Mouse (Mus musculus) right cerebral cortex, postnatal 14 days (tissue): ENCODE results near the gene Prickle4.

Experiments
- DNase-seq: peaks from one replicate; pipeline ENCODE4 v3.0.0; 2022

Gene Prickle4

DNA sequence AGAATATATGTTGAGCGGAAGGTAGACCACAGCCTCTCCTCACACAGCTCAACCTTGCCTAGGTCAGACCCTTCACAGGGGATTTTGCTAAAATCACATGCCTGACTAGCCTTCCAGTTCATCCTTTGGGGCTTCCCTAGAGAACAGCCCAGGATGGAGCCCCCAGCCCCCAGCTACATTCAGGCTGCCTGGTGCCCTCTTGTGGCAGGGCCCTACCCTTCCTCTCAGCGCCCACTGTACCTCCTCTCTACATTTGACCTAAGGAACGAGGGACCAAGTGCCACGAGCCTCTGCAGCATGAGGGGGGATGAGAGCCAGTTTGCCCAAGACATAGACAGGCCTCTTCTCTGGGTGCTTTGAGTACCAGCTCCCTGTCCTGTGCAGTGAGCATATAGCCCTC lies 10.2 kb upstream of the Prickle4 start:
- no peak for DNase-seq

DNA sequence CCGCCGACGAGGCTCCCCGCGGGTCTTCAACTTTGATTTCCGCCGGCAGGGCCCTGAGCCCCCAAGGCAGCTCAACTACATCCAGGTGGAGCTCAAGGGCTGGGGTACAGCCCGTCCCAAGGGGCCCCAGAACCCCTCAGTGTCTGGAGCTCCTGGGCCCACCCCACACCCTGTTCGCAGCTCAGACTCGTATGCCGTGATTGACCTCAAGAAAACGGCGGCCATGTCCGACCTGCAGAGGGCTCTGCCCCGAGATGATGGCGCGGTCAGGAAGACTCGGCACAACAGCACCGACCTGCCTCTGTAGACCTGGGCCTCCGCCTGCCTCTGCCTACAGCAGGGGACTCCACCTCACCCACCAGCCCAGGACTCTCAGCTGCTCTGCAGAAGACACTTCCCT lies 9.0 kb upstream of the Prickle4 start:
- no peak for DNase-seq

DNA sequence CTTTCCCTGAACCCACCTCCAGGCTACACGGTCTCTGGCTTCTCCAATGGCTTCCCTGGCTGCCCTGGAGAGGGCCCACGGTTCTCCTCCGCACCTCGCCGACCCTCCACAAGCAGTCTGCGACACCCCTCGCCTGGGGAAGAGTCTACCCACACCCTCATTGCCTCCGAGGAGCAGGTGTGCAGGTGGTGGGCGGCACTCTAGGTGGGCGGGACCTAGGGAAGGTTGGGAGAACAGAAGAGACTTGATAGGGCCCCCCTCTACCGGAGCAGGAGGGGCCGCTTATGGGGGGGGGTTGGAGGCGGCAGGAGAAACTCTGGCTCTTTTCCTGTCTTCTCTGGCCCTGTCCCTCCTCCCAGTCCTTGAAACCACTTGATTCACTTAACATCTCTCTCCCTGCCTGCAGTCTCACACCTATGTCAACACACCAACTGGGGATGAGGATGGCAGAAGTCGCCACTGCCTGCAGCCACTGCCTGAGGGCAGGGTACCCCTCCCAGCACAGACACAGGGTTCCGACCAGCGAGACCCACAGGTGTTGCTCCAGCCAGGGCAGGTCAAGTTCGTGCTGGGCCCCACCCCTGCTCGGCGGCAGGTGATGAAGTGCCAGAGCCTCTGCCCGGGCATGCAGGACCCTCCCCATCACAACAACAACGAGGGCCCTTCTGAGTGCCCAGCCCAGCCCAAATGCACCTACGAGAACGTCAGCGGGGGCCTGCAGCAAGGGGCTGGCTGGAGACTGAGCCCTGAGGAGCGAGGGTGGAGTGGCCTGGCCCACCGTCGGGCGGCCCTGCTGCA lies 8.2 kb upstream of the Prickle4 start:
- DNase-seq: peak; percentile 17

DNA sequence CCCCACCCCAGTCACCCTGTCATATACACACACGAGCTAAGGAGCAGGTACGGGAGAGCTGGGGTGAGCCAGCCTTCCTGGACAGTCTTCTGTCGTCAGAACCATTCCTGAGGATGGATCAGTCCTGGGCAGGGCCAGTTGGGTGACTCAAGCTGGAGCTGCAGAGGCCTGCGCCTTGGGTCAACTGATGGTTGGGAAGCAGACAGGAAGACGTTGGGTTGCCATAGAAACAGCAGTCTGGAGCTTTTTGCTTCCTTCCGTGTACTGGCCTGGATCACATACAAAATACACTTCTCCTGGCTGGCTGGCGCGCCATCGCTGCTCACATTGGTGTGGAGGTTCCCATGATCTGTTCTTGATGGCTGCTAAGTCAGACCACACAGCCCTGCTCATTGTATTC lies 7.3 kb upstream of the Prickle4 start:
- peak; percentile 16 for DNase-seq

DNA sequence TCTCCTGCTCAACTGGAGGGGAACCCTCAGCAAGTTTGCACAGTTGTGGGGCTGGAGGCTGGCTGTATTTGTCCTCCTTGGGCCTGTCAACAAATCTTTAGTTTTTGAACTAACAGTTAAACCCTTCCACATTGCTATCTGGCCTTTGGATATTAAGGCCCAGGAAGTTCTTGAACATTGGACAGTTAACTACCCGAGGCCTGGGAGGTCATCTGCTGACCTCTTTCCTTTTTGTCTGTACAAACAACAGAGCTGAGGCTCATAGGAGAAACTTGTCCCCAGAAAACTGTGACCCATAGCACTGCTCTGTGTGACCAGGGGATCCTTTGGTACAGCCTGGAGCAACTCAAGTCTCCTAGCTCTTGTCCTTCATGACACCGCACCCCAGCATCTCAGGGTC lies 4.5 kb upstream of the Prickle4 start:
- DNase-seq: no peak

DNA sequence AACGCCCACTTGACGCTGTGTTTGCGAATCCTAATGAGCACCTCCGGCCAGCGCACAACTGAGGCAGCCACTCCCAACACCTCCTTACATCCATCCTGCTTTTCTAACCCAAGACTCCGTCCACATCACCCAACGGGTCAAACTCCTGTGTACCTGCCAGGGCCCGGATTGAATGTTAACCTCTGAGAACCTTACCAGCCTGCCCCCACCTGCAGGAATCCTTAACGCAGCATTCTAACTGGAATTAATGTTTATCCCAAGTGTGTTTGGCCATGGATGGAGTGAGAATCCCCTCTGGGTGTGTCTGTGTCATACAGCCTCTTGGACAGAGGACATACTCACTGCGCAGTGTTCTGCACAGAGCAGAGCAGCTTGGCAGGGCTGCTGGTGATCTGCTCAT lies 3.6 kb upstream of the Prickle4 start:
- no peak for DNase-seq

DNA sequence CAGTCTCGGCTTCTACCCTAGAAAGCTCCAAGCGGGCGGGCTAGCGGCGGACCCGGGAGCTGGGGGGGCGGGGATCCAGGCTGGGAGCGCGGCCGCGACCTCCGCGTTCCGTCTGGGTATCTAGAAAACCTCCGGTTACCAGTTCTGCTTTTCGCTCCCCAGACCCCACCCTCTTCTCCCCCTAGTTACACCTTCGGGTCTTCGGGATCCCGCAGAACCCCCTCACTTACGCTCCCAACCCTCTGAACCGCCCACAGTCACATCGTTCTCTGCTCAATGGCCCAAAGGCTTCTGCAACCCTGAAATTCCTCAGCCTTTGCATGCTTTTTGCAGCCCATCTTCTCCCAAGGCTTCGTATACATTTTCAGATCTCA lies 788 bp upstream of the Prickle4 start:
- DNase-seq: no peak

DNA sequence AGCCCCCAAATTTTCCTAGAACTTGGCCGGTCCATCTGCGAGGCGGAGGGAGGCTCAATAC lies 264 bp downstream of the Prickle4 start, which contains the start of gene Gm21981:
Gene Gm21981, minus strand, starts transcription at position 14 of the 61 bp plus-strand sequence.
- DNase-seq: no peak

DNA sequence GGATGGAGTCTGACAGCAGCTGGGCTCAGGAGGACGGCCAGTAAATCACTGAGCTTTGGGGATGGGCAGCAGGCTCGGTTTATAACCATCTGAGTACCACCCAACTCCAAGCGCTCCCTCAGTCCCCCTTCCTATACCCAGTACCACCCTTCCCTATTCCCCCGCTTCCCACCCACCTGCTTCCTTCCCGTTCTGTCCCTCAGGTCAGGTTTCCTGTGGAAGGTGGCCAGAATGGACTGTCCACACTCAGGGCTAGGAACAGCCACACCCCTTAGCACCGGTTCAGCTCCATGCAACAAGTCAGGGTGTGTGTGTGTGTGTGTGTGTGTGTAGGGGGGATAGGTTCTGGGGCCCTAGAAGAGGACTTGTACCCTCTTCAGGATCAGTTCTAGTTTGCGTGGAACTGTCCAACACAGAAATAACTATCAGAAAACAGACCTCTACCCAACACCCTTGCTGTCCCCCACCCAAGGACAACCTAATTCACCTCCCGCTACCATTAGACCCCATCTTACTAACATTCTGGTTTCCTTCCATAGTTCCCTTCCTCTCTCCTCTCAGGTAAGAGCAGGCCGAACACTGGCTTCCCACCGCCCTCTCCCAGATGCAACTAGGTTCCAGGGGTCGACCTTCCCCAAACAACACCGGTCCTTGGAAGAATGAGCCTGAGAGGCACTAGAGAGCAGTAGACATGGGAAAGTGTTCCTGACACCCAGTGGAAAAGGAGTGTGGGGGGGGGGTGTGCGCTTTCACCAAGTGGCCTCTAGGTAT lies 680 bp downstream of the Prickle4 start:
- no peak for DNase-seq

DNA sequence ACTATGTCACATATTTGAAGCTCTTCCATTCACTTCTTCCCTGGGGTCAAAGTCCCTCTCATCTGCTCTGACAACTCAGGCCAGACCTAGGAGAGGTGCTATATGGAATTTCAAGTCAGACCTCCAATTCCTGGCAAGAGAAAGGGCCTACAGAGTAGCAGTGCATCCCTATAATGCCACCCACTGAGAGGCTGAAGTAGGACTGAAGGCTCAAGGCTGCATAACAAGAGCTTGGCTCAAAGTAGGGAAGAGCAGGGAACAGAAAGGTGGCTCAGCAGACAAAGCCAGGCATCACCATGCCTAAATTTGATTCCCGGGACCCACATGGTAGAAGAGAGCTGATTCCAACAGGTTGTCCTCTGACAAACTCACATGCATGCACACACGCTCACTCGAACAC lies 2.9 kb downstream of the Prickle4 start:
- DNase-seq: no peak

DNA sequence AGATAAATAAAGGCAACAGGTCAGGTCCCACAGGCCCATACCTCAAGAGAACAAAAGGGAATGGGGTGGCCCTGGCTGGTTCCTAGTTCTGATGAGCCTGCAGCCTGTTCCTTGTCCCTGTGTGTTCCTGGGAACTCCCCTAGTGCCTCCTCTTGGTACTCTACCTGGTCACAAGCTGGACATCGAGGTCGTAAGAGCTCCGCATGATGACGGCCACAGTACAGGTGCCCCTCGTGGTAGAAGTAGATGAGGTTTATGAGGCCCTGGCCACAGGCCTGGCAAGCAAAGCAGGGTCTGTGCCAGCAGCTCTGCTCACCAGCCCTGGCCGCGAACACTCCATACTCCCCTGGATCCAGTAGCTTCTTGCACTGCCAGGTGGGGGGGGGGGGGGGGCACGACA lies 4.6 kb downstream of the Prickle4 start:
- no peak for DNase-seq

DNA sequence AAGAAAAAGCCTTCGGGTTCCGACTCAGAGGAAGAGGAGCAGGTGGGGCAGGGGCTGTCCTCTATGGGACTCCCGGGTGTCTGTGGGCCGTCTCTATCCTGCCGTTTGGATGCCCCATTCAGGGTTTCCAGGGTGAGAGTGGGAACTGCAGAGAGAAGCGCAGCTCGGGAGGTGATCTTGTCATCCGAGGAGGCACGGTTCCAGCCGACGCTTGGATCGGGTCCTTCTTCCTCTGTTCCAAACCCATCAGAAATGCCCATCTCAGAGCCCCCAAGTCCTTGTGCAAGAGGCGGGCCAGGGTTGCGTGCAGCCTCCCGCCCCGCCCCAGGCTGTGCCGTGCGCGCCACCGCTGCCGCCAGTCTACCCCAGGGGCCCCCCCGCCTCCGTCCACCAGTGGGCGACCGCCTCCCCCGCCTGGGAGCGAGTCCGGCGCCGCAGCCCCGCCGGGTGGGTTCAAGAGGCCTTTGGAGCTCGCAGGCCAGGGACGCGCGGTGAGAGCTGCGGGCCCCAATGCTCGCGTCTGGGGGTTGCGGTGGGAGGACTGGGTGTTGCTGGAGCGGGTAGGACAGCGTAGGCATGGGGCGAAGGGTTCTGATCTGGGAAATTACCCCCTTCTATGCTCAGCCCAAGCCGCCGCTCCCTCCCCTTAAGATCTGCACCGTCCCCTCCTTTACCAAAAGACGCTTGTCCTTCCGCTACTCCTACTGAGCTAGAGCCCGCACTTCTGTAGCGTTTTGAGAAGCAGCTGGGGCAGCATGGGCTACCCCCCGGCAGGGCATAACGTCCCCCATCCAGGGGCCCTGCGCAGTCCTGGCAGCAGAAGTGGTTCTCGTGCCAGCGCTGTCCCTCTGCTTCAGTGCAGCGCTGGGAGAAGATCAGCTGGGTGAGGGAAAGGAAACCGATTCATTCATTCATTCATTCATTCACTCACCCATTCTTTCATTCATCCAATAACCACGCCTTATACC lies 5.6 kb downstream of the Prickle4 start, which contains the start of gene Frs3:
Gene Frs3, plus strand, starts transcription at position 423 of the 968 bp plus-strand sequence.
- peak; percentile 85 for DNase-seq

DNA sequence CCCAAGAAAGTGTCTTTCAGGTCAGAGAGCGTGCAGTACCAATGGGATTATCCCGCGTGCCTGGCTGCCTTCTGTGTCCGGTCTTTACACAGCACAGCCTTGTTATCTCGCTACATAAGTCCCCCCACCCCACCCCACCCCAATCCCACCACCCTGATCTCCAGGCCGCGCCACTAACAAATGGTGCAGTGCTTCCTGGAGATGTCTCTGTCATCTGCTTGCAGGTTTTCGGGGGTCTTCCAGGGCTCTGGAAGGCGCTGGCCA lies 6.3 kb downstream of the Prickle4 start, which contains the start of gene Tomm6:
Gene Tomm6, minus strand, starts transcription at position 43 of the 264 bp plus-strand sequence.
- DNase-seq: no peak

DNA sequence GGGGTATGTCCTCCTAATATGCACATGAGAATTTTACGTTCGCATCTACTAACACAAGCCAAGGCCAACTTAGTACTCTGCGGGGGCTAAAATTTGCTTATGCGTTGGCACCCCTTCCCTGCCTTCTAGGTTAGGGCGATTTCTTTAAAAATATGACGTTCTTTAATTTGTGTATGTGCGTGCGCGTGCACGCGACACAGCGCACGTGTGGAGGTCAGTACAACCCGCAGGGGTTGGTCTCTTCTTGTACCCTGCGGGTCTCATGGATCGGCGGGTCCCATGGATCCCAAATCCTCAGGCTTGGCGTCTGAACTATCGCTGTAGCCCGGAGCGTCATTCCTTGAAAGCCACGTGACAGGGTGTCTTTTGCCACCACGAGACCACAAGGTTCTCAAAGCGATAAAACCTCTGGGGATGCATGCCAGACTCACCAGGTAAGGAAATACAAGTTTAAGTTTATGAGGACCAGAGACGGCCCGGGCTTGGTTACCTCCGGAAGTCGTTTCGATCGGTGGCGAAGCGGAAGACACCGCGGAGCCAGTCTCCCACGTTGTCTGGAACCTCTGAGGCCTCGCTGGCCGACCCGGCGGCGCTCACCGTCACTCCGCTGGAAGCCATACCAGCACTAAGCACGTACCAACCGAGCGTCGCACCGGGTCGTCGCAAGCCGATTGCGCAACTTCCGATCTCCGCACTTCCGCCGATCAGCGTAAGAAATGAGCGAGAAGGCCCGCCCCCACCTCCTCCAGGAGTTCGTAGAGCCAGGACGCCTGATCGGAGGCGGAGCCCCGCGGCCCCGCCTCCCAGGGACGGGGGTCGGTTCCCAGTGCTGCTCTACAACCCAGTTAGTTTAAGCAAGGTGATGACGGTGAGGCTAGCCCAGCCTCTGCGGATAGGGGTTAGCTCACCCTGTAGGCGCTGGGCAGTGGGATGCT lies 6.9 kb downstream of the Prickle4 start:
- peak; percentile 96 for DNase-seq

DNA sequence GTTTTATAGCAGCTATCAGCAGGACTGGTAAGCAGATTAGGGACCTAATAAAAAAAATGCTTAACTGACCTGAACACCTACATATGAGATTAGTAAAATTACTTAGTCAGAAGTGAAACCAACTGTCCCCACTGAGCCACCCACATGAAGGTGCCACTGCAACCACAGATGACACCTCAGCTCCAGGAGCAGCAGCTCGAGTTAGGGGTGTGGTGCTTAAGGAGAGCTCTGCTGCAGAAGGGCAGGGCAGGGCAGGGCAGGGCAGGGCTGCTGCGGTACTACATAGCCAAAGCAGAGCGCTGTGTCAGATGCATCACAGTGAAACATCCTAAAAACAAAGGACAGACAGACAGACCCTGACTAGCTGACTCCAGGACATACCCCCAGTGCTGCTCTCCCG lies 11.7 kb downstream of the Prickle4 start:
- no peak for DNase-seq

DNA sequence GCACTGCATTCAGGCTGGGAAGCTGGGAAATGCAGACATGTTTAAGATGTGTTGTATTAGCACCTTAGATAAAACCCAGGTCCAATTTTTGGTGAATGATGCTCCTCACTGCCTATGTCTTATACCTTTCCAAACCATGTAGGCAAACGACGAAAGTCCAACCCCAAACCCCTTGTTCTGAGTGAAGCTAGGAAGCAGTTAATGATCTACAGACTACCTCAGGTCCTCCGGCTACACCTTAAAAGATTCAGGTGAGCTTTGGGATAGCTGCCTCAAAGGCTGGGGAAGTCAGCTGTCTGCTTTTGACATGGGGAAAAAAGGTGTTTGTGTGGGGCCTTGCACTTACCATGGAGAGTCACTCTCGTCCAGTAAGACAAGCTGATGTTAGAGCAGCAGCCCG lies 15.8 kb downstream of the Prickle4 start:
- no peak for DNase-seq

DNA sequence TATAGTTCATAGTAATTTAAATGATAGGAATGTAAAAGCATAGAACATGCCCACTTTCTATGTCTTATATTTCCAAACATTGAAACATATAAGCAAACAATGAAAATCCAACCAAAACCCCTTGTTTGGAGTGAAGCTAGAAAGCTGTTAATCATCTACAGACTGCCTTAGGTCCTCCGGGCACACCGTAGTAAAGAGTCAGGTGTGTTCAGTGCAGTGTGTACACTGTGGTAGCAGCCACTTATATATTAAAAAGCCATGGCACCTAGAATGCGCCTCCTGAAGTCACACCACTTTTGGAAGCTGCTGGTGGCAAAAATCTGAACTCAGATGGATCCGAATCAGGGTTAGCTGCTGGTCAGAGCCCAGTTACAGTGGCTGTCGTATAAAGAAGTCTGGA lies 16.3 kb downstream of the Prickle4 start:
- DNase-seq: no peak

DNA sequence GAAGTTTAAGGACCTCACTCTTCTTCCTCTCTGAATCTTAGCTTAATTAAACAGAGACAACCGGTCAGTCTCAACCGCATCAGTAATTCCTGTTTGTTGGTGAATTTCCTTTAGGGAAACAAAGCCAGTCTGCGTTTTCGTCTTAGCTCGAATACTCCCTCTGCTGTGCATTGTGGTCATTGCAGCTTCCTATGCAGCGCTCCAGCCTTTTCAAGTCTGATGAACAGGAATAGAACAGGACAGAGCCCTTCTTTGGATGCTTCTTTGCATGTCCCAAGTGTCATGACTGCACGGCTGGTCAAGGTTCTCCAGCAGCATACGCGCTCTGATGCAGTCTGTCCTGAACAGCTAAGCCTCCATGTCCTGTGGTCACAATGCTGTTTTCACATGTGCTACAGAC lies 18.0 kb downstream of the Prickle4 start:
- DNase-seq: peak; percentile 72

DNA sequence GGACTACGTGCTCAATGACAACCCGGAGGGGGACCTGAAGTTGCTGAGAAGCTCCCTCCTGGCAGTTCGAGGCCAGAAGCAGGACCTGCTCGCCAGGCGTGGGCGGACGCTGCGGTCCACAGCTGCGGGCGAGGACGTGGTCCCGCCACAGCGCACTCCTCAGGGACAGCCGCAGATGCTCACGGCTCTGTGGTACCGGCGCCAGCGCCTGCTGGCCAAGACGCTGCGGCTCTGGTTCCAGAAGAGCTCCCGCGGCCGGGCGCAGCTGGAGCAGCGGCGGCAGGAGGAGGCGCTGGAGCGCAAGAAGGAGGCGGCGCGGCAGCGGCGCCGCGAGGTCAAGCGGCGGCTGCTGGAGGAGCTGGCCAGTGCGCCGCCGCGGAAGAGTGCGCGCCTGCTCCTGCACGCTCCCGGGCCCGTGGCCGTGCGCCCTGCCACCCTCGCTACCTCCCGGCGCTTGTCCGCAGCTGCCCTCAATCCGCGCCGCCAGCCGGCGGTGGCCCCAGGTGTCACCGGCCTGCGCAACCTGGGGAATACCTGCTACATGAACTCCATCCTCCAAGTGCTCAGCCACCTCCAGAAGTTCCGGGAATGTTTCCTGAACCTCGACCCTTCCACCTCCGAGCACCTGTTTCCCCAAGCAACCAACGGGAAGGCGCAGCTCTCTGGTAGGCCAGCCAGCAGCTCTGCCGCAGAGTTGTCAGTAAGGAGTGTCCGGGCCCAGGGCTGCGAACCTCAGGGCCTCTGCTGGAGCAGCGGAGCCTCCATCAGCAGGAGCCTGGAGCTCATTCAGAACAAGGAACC lies 22.0 kb downstream of the Prickle4 start:
- DNase-seq: peak; percentile 50

DNA sequence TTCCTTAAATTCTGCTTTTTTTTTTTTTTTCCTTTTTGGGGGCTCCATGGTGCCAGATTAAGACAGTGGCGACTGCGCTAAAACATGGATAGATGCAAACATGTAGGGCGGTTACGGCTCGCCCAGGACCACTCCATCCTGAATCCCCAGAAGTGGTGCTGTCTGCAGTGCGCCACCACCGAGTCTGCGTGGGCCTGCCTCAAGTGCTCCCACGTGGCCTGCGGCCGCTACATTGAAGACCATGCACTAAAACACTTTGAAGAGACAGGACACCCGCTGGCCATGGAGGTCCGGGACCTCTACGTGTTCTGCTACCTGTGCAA lies 22.6 kb downstream of the Prickle4 start:
- DNase-seq: peak; percentile 27

DNA sequence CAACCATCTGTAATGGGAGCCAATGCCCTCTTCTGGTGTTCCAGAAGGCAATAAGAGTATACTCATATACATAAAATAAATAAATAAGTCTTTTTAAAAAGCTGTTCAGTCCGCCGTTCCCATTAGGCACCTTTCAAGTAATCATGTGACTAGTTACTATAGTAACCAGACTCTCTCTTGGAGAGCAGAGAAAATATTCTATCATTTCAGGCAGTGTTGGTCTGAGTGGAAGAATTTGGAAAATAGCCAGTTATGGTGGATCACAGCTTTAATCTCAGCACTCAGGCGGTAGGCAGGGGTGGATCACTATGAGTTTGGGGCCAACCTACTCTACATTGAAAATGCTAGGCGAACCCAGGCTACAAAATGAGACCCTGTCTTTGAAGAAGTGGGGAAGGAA lies 25.4 kb downstream of the Prickle4 start:
- DNase-seq: no peak

DNA sequence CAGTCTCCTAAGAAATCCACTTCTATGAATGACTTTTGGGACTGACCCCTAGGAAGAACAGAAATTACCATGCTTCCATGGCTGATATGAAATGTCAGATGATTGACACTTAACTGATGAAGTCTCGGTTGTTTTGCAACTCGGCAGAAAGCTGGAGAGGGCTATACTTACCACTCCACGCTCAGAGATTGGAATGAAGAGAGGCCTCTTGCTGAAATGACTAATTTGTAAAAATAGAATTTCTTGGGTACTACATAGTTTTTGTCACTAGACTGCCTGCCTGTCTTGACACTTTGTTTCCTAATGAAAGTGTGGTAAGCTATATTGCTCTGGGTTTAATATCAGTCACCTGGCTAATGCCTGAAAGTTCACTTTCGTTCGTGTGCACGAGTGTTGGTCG lies 30.1 kb downstream of the Prickle4 start:
- DNase-seq: no peak
